Mouse (Mus musculus) forebrain, embryonic 13.5 days (tissue): ENCODE results near the gene Tmem50b. TPM values are rescaled to one million over a fixed set of nuclear protein-coding genes. Genes with fewer than 3 reads are reported as not detected.

ENCODE experiments used
- ATAC-seq: fragments of 200-750 bp; cut with Nextera tagmentation; 2 replicates; pipeline ENCODE4 v1.8.0; 2017
- H3K27ac ChIP-seq: fragments of 300-500 bp; sonication (generic); 2 replicates; pipeline ENCODE4 v1.5.1; 2015; ENCODE audit warnings: inconsistent platforms, mild to moderate bottlenecking, moderate library complexity
- H3K27me3 ChIP-seq: fragments of 300-500 bp; sonication (generic); 2 replicates; pipeline ENCODE4 v1.6.1; 2015; ENCODE audit warnings: mild to moderate bottlenecking, inconsistent platforms
- H3K36me3 ChIP-seq: fragments of 300-500 bp; sonication (generic); 2 replicates; pipeline ENCODE4 v1.6.1; 2015; ENCODE audit warnings: mild to moderate bottlenecking, inconsistent platforms; ENCODE audit not compliant: poor library complexity, severe bottlenecking
- H3K4me1 ChIP-seq: fragments of 300-500 bp; sonication (generic); 2 replicates; pipeline ENCODE4 v1.6.1; 2015; ENCODE audit warnings: inconsistent platforms
- H3K4me2 ChIP-seq: fragments of 300-500 bp; sonication (generic); 2 replicates; pipeline ENCODE4 v1.6.1; 2015; ENCODE audit warnings: inconsistent platforms, mild to moderate bottlenecking, moderate library complexity
- H3K4me3 ChIP-seq: fragments of 300-500 bp; sonication (generic); 2 replicates; pipeline ENCODE4 v1.5.1; 2015; ENCODE audit warnings: mild to moderate bottlenecking, inconsistent platforms
- H3K9ac ChIP-seq: fragments of 300-500 bp; sonication (generic); 2 replicates; pipeline ENCODE4 v1.6.1; 2015; ENCODE audit warnings: mild to moderate bottlenecking, inconsistent platforms
- H3K9me3 ChIP-seq: fragments of 300-500 bp; sonication (generic); replicated peaks from 2 replicates; pipeline ENCODE4 v1.6.1; 2016; ENCODE audit warnings: inconsistent platforms
- WGBS: fragments of 180-500 bp; shearing (Covaris S2); methylation state at CpG from one replicate; pipeline ENCODE4 v1.1.7; 2015; 5-methylcytosine and 5-hydroxymethylcytosine counted together
- polyA plus RNA-seq: library from polyadenylated mRNA; unstranded; fragments of >200 nt; fragmentation: Nextera tagmentation; extraction: Ambion mirVana; gene quantifications from 2 replicates; pipeline ENCODE4 v1.2.1, GENCODE M21; 2015

The Tmem50b gene
- polyA plus RNA-seq, 1 experiment from 2014 or later = 55.6 TPM

DNA sequence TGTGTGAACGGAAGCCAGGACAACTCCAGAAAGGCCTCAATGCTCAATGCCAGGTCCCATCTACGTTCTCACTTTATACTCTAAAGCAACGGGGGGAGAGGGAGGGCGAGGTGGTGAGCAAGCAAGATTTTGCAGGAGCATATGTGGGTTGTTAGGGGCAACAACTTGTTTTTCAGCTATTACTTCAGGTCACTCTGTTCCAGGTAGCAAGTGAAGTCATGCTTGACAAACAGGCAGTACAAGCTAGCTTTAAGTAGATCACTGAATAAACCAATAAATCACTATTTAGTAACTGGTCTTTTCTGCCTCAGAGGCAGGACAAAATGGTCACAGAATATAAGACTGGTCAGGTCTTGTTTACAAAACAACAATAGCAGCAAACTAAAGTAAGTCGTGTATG lies 12.0 kb downstream of the Tmem50b start:
- Histone ChIP-seq H3K4me3 (no peak overlapping the region), H3K27me3 (no peaks in the 10 kb centered on the region), H3K4me1 (peaks cover 5% of the 10 kb centered on the region), H3K27ac (no peak overlapping the region), H3K9me3 (no peaks in the 10 kb centered on the region), H3K4me2 (no peak overlapping the region), H3K9ac (no peak overlapping the region), H3K36me3 (peaks cover 31% of the 10 kb centered on the region)
- WGBS = 95% methylated on average over 5 of the region's 5 CpGs
- no peak for ATAC-seq

DNA sequence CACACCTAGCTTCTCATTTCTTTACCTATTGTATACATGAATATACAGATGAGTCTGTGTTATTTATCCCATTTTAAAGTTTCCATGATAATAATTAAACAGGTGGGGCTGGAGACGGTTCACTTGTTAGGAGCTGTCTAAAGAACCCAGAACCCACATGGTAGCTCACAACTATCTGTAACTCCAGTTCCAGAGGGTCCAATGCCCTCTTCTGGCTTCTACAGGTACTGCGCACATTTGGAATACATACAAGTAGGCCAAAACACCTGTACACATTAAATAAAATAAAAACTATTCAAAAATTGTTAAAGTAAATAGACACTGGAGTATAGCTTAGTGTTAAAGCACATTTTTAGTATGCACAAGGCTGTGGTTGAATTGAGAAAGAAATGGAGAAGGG lies 15.3 kb downstream of the Tmem50b start:
- Histone ChIP-seq H3K36me3 (peaks cover 34% of the 10 kb centered on the region), H3K9me3 (no peaks in the 10 kb centered on the region), H3K27ac (no peak overlapping the region), H3K4me1 (0 out of 2 replicates have a peak, but pooled peaks cover 6% of the 10 kb centered on the region), H3K4me2 (no peak overlapping the region), H3K9ac (no peak overlapping the region), H3K27me3 (no peaks in the 10 kb centered on the region), H3K4me3 (no peak overlapping the region)
- ATAC-seq = no peak
- 68% methylated on average over 2 of the region's 2 CpGs for WGBS

DNA sequence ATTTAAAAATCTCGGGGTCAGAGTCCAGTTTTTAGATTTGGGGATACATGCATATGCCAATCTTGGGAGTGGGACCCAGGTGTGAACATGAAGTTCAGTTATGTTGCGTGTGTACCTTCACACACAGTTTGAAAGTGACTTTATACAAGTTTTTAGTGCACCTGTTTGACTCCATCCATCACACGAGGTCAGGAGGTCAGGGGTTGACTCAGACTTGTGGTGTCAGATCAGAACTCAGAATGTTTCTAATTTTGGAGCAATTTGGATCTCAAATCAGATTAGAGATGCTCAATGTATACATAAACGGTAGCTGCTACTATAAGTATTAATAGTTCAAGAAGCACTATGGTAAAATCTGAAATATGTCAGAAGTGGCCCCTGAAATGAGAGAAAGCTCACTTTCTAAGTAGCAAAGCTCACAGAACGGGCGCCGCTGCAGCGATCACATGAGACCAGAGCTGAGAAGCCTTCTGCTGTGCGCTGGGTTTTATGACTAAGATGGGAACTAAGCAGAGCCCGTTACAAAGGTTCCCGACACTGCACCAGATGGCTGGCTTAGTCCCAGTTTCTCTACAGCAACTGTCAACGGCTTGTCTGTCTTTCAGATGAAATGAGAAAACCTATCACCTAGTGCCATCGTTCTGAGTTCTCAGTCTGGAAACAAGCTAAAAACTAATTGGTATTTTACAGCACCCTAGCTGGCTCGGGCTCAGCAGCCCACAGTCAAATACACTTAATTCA lies 18.4 kb downstream of the Tmem50b start:
- H3K4me1 ChIP-seq = peaks cover 15% of the 10 kb centered on the region; the same call in 1 of the 2 replicates
- H3K4me2 ChIP-seq = no peak overlapping the region
- no peak overlapping the region for H3K9ac ChIP-seq
- ATAC-seq = peak; percentile 94
- WGBS = 77% methylated on average over 14 of the region's 14 CpGs
- peak overlapping the region; percentile 48 for H3K27ac ChIP-seq
- no peak overlapping the region for H3K4me3 ChIP-seq
- H3K9me3 ChIP-seq = no peaks in the 10 kb centered on the region
- peaks cover 15% of the 10 kb centered on the region for H3K36me3 ChIP-seq
- no peaks in the 10 kb centered on the region for H3K27me3 ChIP-seq

DNA sequence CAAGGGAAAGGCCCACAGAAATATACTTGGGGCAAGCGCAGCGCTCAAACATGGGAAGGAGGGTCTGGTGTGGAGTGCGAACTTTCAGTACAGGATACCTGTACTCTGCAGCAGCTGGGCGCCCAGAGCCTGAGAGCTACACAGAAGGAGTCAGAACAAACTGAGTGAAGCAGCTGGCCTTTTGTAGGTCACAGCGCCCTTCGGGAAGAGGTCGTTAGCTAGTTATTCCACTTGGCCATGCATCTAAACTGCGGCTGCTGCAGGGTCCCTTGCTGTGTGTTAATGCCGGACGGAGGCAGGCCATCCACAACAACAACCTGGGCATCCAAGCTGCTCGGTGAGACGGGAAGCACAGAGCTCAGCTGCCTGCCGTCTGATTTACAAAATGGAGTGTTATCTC lies 22.4 kb downstream of the Tmem50b start:
- H3K4me3 ChIP-seq = no peak overlapping the region
- no peak overlapping the region for H3K27ac ChIP-seq
- H3K36me3 ChIP-seq = peaks cover 5% of the 10 kb centered on the region
- H3K9ac ChIP-seq = no peak overlapping the region
- H3K27me3 ChIP-seq = no peaks in the 10 kb centered on the region
- peaks cover 15% of the 10 kb centered on the region; the same call in 1 of the 2 replicates for H3K4me1 ChIP-seq
- no peaks in the 10 kb centered on the region for H3K9me3 ChIP-seq
- no peak for ATAC-seq
- H3K4me2 ChIP-seq = no peak overlapping the region
- 58% methylated on average over 13 of the region's 13 CpGs for WGBS

DNA sequence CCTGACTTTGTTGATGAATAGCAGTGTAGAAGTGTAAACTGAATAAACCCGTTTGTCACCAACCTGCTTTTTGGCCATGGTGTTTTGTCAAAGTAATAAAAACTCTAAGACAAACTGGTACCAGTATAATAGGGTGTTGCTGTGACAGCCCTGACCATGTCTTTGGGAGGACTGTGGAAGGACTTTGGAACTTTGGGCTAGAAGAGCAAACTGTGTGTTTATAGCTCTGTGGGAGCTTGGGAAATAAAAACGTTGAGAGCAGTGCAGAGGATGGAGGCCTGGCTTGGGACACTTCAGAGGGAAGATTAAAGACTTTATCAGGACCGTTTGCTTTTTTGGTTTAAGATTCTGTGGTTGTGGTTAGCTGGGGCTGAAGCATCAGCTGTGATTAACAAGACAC lies 26.5 kb downstream of the Tmem50b start:
- Histone ChIP-seq H3K27ac (no peak overlapping the region), H3K9ac (no peak overlapping the region), H3K27me3 (no peaks in the 10 kb centered on the region), H3K4me2 (no peak overlapping the region), H3K4me3 (no peak overlapping the region), H3K36me3 (no peaks in the 10 kb centered on the region), H3K4me1 (peaks cover 9% of the 10 kb centered on the region; the same call in 1 of the 2 replicates), H3K9me3 (no peaks in the 10 kb centered on the region)
- WGBS = 74% methylated on average over 3 of the region's 3 CpGs
- no peak for ATAC-seq

DNA sequence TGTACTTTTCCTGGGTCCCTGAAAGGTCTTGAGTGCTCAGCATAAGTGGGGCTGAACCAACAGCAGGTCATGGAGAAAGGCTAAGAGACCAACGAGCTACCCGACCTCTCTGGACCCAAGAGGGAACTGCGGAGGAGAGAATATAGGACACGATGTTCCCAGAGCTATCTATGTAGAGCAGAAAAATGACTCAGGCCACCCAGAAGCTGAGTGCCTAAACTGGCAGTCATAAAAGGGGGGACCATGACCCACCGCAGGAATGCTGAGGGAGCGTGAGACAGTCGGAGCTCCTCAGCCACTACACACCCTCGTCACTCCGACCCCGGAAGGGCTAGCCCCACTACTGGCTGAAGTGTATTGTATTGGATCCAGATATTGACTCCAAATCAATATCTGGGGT lies 28.6 kb downstream of the Tmem50b start:
- no peak overlapping the region for H3K4me3 ChIP-seq
- H3K27ac ChIP-seq = no peak overlapping the region
- WGBS = 92% methylated on average over 10 of the region's 10 CpGs
- H3K4me2 ChIP-seq = no peak overlapping the region
- no peak overlapping the region for H3K9ac ChIP-seq
- H3K4me1 ChIP-seq = no peaks in the 10 kb centered on the region
- no peak for ATAC-seq
- 0 out of 2 replicates have a peak, but pooled peaks cover 4% of the 10 kb centered on the region for H3K36me3 ChIP-seq
- H3K9me3 ChIP-seq = no peaks in the 10 kb centered on the region
- H3K27me3 ChIP-seq = no peaks in the 10 kb centered on the region

DNA sequence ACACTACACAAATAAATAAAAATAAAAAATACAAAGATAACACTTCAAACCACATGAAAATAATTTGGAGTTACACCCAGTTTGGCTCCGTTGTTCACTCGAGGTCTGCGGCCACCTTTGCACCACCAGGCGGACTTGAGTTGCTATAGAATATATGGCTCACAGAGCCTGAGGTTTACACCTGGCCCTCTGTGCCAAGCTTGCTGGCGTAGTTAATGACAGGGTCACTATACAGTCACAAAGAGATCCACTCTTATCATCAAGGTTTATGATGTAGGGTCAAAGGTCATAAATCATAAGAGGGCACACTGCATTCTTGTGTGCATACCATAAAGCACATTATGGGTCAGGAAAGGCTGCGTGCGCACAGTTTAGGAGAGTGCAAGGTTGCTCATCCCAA lies 31.6 kb downstream of the Tmem50b start:
- H3K36me3 ChIP-seq = peaks cover 28% of the 10 kb centered on the region; the same call in 1 of the 2 replicates
- H3K4me3 ChIP-seq = no peak overlapping the region
- H3K4me1 ChIP-seq = no peaks in the 10 kb centered on the region
- no peak overlapping the region for H3K4me2 ChIP-seq
- no peak overlapping the region for H3K9ac ChIP-seq
- H3K27me3 ChIP-seq = no peaks in the 10 kb centered on the region
- WGBS = 92% methylated on average over 7 of the region's 7 CpGs
- no peaks in the 10 kb centered on the region for H3K9me3 ChIP-seq
- H3K27ac ChIP-seq = no peak overlapping the region
- ATAC-seq = no peak

DNA sequence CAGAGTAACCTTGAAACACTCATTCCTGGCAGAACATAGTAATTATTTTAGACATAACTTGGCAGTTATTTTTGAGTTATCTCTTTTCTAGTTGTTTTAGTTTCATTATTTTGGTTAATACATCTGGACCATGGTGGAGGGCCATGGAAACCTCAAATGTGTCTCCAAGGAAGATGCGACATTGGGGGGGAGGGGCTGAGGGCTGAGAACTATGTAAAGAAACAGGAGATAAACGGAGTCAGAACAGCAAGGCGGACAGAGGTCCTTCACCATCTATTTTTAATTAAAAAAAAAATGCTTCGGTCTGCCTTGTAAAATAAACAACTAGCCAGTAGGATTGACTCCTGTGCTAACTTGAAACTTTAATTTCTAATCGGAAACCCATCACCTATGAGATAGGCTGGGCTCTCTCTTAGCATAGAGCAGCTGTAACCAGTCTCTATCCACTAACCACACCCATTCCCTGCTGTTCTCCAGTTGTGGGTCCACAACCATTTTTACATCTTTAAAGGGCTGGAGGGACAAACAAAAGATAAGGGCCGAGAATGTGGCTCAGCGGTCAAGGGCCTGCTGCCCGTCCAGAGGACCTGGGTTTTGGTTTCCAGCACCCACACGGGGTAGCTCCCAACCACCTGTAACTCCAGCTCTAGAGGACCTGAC lies 32.2 kb downstream of the Tmem50b start:
- 79% methylated on average over 9 of the region's 9 CpGs for WGBS
- Histone ChIP-seq H3K9ac (no peak overlapping the region), H3K9me3 (no peaks in the 10 kb centered on the region), H3K4me2 (no peak overlapping the region), H3K36me3 (peaks cover 32% of the 10 kb centered on the region), H3K4me3 (no peak overlapping the region), H3K27ac (no peak overlapping the region), H3K27me3 (no peaks in the 10 kb centered on the region), H3K4me1 (no peaks in the 10 kb centered on the region)
- ATAC-seq = no peak

DNA sequence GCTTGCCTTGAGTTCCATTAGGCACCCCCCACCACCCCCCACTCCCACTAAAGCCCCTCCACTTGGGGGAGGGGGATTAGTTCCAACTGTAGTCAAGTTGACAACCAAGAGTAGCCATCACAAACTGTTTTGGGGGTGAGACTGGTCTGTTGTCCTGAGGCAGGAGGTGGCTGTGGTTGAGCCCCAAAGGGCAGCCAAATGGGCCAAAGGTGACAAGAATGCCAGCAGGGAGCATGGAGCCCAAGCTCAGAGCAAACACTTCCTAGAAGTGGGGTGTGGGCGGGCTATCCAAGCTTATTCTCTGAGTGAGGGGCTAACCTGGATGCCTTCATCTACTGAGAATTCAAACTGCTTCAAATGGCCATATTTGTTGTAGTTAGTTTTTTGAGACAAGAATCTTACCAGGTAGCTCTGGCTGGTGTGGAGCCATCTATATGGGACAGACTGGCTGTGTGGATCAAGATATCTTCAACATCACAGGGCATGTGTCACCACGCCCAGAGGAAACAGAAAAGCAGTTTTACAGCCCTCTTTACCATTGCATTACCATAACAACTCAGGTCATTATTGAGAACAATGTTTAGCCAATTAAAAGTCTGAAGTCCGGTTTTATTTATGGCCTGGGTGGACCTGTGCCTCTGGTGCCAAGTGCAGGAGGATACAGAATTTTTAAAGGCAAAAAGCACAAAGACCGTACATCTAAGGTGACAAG lies 32.9 kb downstream of the Tmem50b start:
- Histone ChIP-seq H3K27ac (no peak overlapping the region), H3K4me1 (no peaks in the 10 kb centered on the region), H3K27me3 (no peaks in the 10 kb centered on the region), H3K9me3 (no peaks in the 10 kb centered on the region), H3K4me2 (no peak overlapping the region), H3K4me3 (no peak overlapping the region), H3K9ac (no peak overlapping the region), H3K36me3 (peaks cover 37% of the 10 kb centered on the region)
- no peak for ATAC-seq
- WGBS = 86% methylated on average over 4 of the region's 4 CpGs

DNA sequence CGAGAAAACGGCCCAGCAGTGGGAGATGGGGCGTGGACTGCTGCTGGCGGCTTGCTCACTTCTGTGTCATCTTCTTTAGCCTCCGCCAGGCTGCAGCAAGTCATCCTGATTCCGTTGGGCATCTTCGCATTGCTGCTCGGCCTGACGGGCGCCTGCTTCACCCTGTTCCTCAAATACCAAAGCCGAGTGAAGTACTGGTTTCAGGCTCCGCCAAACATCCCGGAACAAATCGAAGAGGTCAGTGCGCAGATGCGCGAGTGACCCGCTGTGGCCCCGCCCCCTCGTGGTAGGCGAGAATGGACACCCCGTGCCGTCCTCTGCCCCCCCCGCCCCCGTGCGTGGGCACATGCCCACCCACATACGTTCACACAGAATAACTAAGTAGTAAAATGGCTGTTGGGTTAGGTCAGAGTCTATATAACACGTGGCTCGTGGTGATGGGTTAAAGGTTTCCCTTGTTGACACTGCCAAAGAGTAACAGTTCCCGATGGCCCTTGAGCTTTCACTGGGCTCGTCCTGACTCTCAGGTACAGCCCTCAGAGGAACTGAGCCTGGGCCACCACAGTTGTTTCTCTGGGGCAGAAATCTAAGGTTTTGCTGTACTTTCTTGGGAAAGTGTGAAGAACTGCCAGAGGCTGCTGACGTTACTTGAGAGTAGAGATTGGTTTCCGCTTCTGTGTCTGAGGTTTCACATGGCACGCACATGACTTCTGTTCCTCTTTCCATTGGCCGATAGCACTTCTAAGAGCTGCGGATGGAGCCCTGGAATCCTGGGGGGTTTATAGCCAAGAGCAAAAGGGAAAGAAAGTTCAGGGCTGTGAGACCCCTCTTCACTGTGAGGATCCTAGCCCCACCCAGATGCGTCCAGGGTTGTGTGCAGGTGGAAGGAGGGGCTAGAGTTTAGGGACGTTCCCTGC lies 35.8 kb downstream of the Tmem50b start:
- 71% methylated on average over 38 of the region's 38 CpGs for WGBS
- ATAC-seq = no peak
- peaks cover 49% of the 10 kb centered on the region for H3K36me3 ChIP-seq
- H3K27me3 ChIP-seq = no peaks in the 10 kb centered on the region
- no peaks in the 10 kb centered on the region for H3K9me3 ChIP-seq
- H3K4me1 ChIP-seq = no peaks in the 10 kb centered on the region
- no peak overlapping the region for H3K9ac ChIP-seq
- no peak overlapping the region for H3K4me3 ChIP-seq
- H3K27ac ChIP-seq = no peak overlapping the region
- H3K4me2 ChIP-seq = peak overlapping the region; percentile 18; the same call in 1 of the 2 replicates

DNA sequence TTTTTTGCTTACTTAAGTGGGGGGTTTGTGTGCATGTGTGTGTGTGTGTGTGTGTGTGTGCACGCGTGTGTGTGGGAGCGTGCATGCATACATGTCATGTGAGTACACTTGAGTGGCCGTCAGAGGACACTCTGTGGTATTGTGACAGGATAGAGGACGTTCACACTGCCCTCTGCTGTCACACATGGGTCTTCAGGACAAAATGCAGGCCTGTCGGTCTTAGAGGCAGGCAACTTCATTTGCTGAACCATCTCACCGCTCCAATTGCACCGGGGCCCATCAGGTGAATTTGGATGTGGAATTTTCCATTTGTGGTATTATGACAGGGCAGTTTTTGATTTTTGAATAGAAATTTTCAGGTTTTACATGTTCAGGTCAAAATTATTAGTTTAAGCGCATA lies 36.5 kb downstream of the Tmem50b start:
- Histone ChIP-seq H3K27ac (no peak overlapping the region), H3K4me2 (no peak overlapping the region), H3K4me1 (no peaks in the 10 kb centered on the region), H3K36me3 (peaks cover 49% of the 10 kb centered on the region), H3K9ac (no peak overlapping the region), H3K4me3 (no peak overlapping the region), H3K9me3 (no peaks in the 10 kb centered on the region), H3K27me3 (no peaks in the 10 kb centered on the region)
- no peak for ATAC-seq
- 55% methylated on average over 9 of the region's 9 CpGs for WGBS
